Mouse (Mus musculus): ENCODE data around the gene Slc25a27.

- TF ChIP-seq TAL1 (IDR thresholded peaks at IDR 0.05; ENCODE audit: low read length) (no peak), GATA1 (IDR thresholded peaks at IDR 0.05; ENCODE audit: low read length) (no peak)
Observed at GRCm38 (mm10) chr17:43669145-43669695, 2.2 kb upstream of the Slc25a27 start.

All from erythroblast, embryonic 14.5 days (primary cell).